Mouse (Mus musculus): Measurements from ENCODE around the gene Parpbp. TPM values are rescaled to one million over a fixed set of nuclear protein-coding genes. Genes with fewer than 3 reads are reported as not detected.

Gene Parpbp
- total RNA-seq, 2 experiments from 2014 or later, result 1.0 to 2.5 TPM

- no peak for DNase-seq
- intact Hi-C loops (cut with DNase I), result no loop called here
Observed at GRCm38 (mm10) chr10:88044297-88044696, 102.4 kb downstream of the Parpbp start.

Other genes with a start within 250 kb of the Parpbp start
- gene Pmch, start 55.9 kb downstream of the Parpbp start, total RNA-seq (2021), result not detected
- 1 to 10 TPM; 7.0 to 7.2 TPM for gene Nup37, start 51 bp upstream of the Parpbp start, total RNA-seq (2021)
- gene Washc3, start 54.2 kb upstream of the Parpbp start, total RNA-seq (2021), result 10 to 100 TPM; 25.0 to 28.1 TPM
- gene Dram1, start 232.1 kb upstream of the Parpbp start, total RNA-seq (2021), result 1 to 10 TPM; 3.8 to 3.9 TPM
- 10 to 100 TPM; 30.5 to 32.2 TPM for gene Gnptab, start 232.2 kb upstream of the Parpbp start, total RNA-seq (2021)